Mouse (Mus musculus) forelimb bud, embryonic 11.5 days (tissue): ENCODE measurements around the gene Syt9.

ENCODE experiments used
- DNase-seq: peaks from one replicate; pipeline ENCODE4 v3.0.0-alpha.2; 2012; ENCODE audit warnings: low read depth, low spot score

Gene Syt9

GRCm38 (mm10) chr7:107536516-107536915, 166.0 kb downstream of the Syt9 start:
- no peak for DNase-seq

DNA sequence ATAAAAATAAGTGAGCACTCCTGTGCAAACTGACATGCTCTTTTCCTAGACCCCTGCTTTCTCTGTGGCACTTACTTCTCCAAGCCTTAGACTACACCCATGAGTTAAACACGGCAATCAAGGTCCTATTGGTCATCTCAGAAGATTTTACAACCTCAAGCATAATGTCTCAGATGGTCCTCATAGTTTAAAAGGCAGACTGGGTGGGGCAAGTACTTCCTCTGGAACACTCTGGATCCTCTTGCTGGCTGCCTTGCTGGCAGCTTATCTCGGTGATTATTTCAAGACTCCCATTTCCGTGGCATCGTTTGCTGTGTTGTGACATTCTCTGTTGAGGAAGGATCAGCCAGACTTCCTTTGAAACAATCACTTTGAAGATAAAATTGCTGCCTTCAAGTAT, 169.5 kb downstream of the Syt9 start:
- DNase-seq, result no peak

DNA sequence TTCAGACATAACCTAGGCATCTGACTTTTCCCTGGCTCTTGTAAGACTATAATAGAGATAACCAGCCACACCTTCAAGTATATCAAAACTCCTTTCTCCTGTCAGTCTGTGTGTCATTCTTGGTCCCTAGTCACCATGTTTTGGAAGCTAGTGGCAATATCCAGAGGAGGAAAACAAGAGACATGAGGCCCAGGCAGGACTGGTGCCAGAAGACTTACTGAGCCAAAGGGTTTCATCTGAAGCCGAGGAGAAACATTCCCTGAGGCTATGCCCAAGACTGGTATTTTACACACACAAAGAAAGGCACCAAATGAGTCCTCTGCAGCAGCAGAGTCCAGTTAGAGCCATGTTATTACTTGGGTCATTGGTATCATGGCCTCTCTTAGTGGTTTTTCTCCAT, 174.5 kb downstream of the Syt9 start:
- no peak for DNase-seq

GRCm38 (mm10) chr7:107547872-107548271, 177.3 kb downstream of the Syt9 start:
- DNase-seq, result no peak

- no peak for DNase-seq
Measured at GRCm38 (mm10) chr7:107553461-107553860, 182.9 kb downstream of the Syt9 start.

DNA sequence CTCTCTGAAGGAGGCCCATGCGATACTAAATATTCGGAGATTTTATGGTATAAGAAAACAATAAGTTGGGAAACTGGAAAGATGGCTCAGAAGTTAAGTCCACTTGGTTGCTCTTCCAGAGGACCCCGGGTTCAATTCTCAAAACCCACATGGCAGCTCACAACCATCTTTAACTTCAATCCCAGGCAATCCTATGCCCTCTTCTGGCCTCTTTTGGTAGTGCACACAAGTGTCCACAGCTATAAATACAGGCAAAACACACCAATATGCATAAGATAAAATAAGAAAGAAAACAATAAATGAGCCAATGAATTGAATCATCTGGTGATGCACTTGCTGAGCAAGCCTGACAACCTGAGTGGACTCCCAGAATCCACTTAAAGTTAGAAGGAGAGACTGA, 185.4 kb downstream of the Syt9 start:
- peak; percentile 12 for DNase-seq

DNA sequence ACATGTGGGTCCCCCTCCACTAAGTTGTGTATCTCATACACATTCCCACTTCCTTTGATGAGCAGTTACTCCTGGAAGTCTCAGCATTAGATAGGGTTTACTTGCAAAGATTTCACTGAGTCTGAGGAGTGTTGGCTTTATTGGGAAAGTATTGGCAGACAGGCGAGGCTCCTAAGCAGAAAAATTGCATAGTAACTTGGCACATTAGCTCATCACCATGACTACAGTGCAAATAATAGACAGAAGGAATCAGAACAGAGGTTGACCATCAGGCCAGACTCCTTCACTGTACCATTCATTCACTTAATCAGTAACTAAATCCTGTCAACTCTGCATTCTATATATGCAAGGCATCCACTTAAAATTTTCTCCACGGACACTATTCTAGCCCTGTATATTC, 190.1 kb downstream of the Syt9 start:
- DNase-seq, result no peak

- no peak for DNase-seq
Measured at GRCm38 (mm10) chr7:107561584-107561983, 191.1 kb downstream of the Syt9 start.

- DNase-seq, result no peak
Measured at GRCm38 (mm10) chr7:107563727-107564126, 193.2 kb downstream of the Syt9 start.

DNA sequence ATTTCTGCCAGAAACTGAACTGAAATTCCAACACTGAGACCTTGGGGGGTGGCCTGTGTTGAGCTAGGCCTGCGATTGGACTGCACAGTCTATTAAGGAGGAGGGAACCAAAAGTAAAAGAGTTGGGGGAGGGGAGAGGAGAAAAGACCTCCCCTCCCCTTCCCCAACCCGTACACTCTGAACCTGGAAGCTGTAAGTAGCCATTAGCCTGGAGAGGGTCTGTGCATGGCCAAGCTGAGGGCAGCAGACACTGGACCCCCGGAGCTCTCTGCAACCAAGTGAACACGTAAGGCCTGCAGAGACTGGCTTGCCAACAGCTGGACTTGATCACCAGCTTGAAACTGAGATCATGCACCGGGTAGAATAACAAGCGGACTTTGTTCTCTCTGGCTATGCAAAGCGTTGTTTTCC, 196.7 kb downstream of the Syt9 start, which contains the start of gene Olfml1:
Gene Olfml1, plus strand, starts transcription at position 186 of the 411 bp plus-strand sequence.
- DNase-seq, result peak; percentile 91

DNA sequence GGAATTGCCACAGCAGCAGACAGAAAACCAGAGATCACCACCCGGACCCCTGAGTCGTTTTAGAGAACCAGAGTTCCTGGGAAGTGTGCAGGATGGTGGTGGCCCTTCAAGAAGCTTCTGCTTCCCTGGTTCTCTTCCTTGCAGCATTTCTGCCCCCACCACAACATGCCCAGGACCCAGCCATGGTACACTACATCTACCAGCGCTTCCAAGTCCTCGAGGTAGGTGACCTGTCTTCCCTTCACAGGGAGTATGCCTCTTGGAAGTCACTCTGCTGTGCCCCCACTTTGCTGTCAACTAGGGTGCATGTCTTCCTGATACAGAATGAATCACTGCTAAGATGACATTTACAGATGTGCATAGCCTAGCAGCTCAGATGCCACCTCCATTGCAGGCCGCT, 197.1 kb downstream of the Syt9 start:
- DNase-seq, result no peak

DNA sequence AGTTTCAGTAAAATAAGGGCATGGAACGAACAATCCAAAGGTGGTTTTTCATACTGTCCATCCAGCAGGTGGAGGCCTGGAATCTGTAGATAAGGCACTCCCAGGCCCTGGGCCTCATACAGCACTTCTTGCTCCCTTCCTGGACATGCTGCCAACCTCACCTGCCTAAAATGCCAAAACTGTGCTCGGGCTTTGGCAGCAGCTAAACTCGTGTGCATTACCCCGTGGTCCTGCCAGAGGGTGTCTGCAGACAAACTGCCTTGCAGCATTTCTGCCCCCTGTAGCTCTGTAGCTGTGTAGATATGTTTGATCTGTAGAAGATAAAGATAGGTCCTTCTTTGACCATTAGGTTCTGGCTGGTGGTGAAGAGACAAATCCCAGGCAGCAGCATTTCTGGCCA, 198.4 kb downstream of the Syt9 start:
- no peak for DNase-seq

DNA sequence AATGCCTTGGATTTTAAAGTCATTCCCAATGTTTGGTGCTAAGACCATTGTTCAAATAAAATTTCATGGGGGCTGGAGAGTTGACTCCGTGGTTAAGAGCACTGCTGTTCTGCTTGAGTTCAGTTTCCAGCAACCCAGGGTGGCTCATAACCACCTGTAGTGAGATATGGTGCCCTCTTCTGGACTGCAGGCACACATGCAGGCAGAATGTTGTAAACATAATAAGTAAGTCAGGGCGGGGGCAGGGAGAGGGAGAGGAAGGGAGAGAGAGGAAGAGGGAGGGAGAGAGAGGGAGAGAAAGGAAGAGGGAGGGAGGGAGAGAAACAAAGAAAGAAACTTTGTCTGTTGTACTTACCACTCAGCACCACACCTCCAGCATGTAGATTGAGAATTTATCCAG, 203.3 kb downstream of the Syt9 start:
- DNase-seq, result no peak

DNA sequence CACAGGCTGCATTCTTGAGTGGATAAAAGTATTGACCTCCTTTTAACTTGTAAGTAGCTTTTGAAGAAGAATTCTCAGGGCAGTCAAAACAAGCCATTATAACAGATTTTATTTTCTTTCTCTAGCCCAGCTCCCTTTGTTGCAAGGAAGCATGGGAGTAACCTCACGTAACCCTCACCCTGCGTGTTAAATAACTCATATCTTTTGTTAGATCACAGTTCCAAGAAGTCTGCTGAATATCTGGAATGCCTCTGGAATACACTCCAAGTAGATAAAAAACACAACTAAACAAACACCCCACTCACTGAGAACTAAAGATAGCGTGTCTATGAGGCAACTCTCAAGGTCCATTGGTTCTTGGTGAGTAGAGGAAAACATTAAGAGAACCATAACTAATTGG, 203.7 kb downstream of the Syt9 start:
- DNase-seq, result no peak

DNA sequence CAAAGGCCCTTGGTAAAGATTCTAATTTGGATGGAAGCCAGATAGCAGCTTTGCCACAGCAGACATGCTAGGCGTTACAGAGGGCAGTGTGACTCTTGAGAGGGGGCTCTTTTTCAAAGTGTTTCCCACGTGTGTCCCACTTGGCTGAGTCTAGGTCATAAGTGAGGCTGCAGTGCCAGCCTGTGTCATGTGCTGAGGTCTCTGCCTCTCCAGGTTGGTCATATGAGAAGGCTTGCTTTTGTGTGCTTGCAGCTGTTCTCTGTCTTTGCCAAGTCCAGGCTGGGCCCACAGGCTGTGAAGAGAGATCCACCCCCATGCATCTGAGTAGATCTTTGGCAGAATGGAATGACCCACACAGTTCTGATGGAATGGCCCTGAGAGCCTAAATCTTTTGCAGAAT, 222.1 kb downstream of the Syt9 start:
- DNase-seq, result no peak

DNA sequence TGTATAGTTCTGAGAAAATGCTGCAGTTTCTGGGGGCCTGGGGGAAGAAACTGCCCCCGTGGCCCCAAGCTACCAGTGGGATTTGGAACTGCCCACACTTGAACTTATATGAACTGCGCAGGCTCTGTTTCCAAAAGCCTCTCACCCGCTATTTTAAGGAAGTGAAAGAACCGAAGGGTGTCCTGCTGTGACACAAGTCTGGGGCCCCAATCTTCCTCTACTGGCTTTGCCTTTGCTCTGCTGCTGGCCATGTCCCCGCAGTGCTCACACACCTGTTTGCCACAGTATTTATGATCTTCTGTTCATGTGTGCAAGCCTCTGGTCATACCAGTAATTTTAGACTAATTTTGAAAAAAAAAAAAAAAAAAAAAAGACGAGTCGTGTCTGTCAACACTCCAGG, 223.4 kb downstream of the Syt9 start:
- DNase-seq, result no peak

DNA sequence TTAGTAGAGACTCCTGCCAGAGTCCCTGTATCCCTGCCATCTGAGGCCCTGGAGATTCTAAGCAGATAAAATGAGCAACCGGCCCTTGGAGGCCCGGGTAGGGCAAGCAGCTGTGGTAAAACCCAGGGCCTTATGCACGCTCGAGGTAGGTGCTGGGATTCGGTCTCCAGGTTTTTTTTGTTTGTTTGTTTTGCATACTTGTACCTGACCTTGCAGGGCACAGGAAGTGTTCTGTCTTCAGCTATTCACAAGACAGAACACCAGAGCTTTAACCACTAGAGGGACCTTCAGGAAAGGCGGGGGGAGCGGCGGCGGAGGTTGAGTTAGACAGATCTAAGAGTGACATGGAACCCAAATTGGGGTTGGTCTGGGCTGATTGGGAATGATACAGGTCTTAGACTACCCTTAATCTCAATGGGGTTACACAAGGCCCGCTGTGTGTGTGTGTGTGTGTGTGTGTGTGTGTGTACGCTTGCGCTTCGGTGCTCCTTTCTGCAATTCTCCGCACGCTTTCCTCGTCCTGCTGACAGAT, 223.9 kb downstream of the Syt9 start:
- peak; percentile 59 for DNase-seq

GRCm38 (mm10) chr7:107594857-107595402, 224.4 kb downstream of the Syt9 start, which contains the start of gene Ppfibp2:
TSS of gene Ppfibp2 (plus strand) at chr7:107595207.
- peak; percentile 83 for DNase-seq

DNA sequence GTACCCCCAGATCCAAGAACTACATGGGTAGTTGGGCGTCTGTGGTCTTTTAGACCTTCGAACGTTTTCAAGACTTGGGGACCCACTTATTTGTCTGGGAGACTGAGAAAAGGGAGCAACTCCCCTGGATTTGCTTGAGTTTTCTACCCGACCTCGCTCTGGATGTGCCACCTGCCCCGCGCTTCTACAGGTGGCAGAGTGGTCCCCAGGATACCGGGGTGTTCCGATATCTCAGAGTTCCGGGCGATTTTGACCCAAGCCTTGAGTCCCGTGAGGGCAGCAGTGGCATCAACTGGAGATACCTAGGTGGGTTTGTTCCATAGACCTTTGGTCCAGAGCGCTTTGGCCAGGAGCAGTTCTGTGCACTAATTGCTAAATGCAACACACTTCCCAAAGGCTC, 224.9 kb downstream of the Syt9 start:
- no peak for DNase-seq

DNA sequence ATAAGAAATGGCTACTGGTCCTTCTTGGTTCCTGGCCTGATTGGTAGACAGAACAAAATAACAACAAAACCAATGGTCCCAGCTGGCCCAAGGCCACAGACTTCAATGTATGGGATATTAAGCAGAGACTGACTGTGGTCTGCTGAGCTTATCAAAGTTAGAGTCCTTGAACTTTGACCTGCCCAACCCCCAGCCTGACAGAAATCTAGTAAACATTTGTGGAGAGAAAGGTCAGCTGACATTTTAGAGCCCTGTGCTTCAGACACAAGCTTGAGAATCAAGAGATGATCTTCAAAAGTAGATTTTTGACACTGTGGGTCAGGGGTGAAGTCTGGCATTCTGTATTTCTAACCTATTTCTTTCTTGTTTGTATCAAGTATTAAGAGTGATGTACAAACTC, 226.2 kb downstream of the Syt9 start:
- DNase-seq, result no peak

DNA sequence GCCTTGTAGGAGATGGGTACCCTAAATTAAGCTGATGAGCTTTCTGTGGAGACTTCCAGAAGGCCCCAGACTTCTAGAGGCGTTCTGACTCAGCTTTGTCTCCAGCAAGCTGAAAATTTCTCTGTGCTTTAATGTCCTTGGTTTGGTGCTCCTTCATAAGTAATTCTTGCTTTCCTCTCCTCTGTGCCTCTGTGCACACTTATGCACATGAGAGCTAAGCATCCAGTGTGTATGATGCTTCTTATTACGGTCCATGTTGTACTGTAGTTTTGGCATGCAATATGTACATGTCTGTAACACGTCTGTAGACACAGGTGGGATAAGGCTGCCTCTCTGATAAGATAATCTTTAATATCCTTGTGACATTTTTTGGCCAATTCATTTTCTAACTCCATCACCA, 227.4 kb downstream of the Syt9 start:
- no peak for DNase-seq
